Mouse (Mus musculus): Measurements from ENCODE around the gene Sh2d3c.

DNA sequence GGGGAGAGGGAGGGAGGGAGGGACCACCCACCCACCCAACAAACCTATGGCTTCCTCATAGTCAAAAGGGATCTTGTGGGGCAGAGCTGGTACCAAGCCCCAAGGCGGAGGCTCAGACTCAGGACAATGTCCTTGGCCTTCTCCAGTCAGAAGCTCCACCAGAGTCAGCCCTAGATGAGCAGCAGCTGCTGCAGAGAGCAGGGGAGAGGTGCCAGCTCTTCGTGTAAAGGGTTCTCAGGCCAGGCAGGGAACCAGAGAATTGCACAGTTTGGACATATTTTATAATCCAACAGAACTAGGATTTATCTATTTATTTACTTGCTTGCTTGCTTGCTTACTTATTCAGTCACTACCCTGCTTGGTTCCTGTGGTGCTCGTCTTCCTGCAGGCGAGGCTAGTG, 18.5 kb downstream of the Sh2d3c start:
- TF ChIP-seq CTCF (IDR thresholded peaks at IDR 0.05; ENCODE audit: insufficient read depth, low read depth, low read length): no peak
- no peak for TF ChIP-seq POLR2A (IDR thresholded peaks at IDR 0.05; ENCODE audit: insufficient read depth, low read depth, low read length)

Measured in olfactory bulb, adult 2 months (tissue).